Mouse (Mus musculus) E14TG2a.4 (cell line): ENCODE measurements around the gene Gm13090.

Source experiments
- CTCF ChIP-seq: conservative IDR thresholded peaks from 2 replicates; pipeline ENCODE4 v1.5.1; 2014; ENCODE audit warnings: low read length
- NANOG ChIP-seq: IDR thresholded peaks from 2 replicates; pipeline ENCODE4 v1.6.1; 2014; ENCODE audit warnings: borderline replicate concordance, low read length, mixed read lengths
- POU5F1 ChIP-seq: IDR thresholded peaks from 2 replicates; pipeline ENCODE4 v1.6.1; 2014; ENCODE audit warnings: low read length, borderline replicate concordance

GRCm38 (mm10) chr4:151089270-151089669, at the start of gene Gm13090:
- TF ChIP-seq CTCF (no peak), NANOG (no peak), POU5F1 (no peak)
